Comparison of ENCODE assay signal across 22 mouse cellular contexts in the genomic region with DNA sequence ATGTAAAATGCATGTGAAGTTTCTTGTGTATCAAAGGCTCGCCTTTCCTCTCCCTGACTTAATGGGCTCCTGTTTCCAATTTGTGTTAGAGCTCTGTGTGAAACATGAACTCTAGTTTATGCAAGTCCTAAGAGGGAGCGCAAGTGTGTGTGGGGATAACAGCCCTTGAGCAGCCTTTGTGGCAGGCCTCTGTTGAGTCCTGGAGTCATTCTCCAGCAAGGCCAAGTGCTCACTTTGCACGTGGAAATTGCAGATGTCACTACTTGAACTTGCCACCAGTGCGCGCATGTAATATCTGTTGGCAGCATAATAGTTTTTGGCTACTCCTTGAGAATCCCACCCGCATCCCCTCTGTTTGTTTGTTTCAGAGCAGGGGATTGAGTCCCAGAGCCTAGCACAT. TPM values are rescaled to one million over a fixed set of nuclear protein-coding genes. Genes with fewer than 3 reads are reported as not detected.
DNase-seq lines count a peak whose midpoint lies in the region; ATAC-seq and TF ChIP-seq lines count a peak whose summit lies in the region.
"Had no signal": no experiment of that assay in that cellular context is flagged by ENCODE, and none has a peak within 500 bp of the region (broad histone marks: within the 10 kb centered on the region; RNA-seq: fewer than 3 reads in every experiment).

No protein-coding gene starts in this region.

- 61% methylated on average over 6 of the region's 6 CpGs for WGBS in kidney, embryonic 16.5 days
- WGBS in embryonic facial prominence, embryonic 13.5 days: 18% methylated on average over 6 of the region's 6 CpGs
- 19% methylated on average over 6 of the region's 6 CpGs for WGBS in limb, embryonic 12.5 days
- 83% methylated on average over 6 of the region's 6 CpGs for WGBS in neural tube, embryonic 15.5 days

- peak; percentile 66 for DNase-seq in embryo, embryonic 10 days (ENCODE audit: low spot score)
- no peak for DNase-seq in embryo, embryonic 9.5 days (ENCODE audit: extremely low spot score)
- DNase-seq in kidney, adult 9 months: no peak
- no peak for DNase-seq in layer of hippocampus, adult 2 months (ENCODE audit: low spot score in 2 of 2)
- DNase-seq: adrenal gland, adult 8-10 months; cerebellum, adult 9-11 months; gastrocnemius, postnatal 10 days; heart, adult 18-20 months; heart, postnatal 36 days; kidney, postnatal 14 days; layer of hippocampus, adult 9-11 months; lung, postnatal 4 days; retina, postnatal 1 day; right cerebral cortex, postnatal 4 days had no signal

- no peak for TF ChIP-seq CTCF in layer of hippocampus, adult 2 months (conservative IDR thresholded peaks at IDR 0.05)

- no peak for ATAC-seq in kidney, embryonic 16.5 days (ENCODE audit: low FRiP score, low TSS enrichment)
- ATAC-seq in embryonic facial prominence, embryonic 13.5 days (ENCODE audit: insufficient number of reproducible peaks, insufficient read depth, low FRiP score, low TSS enrichment, low read depth): peak; percentile 71; the same call in 1 of the 2 replicates
- peak; percentile 81 for ATAC-seq in limb, embryonic 12.5 days (ENCODE audit: insufficient number of reproducible peaks, insufficient read depth, low FRiP score, low TSS enrichment, low read depth)
- no peak for ATAC-seq in neural tube, embryonic 15.5 days (ENCODE audit: low FRiP score)
- ATAC-seq: intestine, embryonic 16.5 days; liver, embryonic 12.5 days had no signal

- no peaks in the 10 kb centered on the region for H3K36me3 ChIP-seq in kidney, embryonic 16.5 days (ENCODE audit: insufficient read depth, low read length)
- H3K36me3 ChIP-seq in embryonic facial prominence, embryonic 13.5 days: no peaks in the 10 kb centered on the region
- H3K36me3 ChIP-seq in limb, embryonic 12.5 days: peaks cover 3% of the 10 kb centered on the region; the same call in 1 of the 2 replicates
- 0 out of 2 replicates have a peak, but pooled peaks cover 4% of the 10 kb centered on the region for H3K36me3 ChIP-seq in neural tube, embryonic 15.5 days
- H3K36me3 ChIP-seq: liver, embryonic 12.5 days; lung, embryonic 15.5 days had no signal

- no peaks in the 10 kb centered on the region for H3K27me3 ChIP-seq in kidney, embryonic 16.5 days (ENCODE audit: insufficient read depth, low read length)
- no peaks in the 10 kb centered on the region for H3K27me3 ChIP-seq in embryonic facial prominence, embryonic 13.5 days
- H3K27me3 ChIP-seq in limb, embryonic 12.5 days: no peaks in the 10 kb centered on the region
- H3K27me3 ChIP-seq in neural tube, embryonic 15.5 days (replicated peaks): no peaks in the 10 kb centered on the region
- H3K27me3 ChIP-seq: liver, embryonic 12.5 days; lung, embryonic 15.5 days had no signal

- H3K4me3 ChIP-seq in kidney, embryonic 16.5 days (ENCODE audit: low read length): no peak overlapping the region
- H3K4me3 ChIP-seq in embryonic facial prominence, embryonic 13.5 days: no peak overlapping the region
- H3K4me3 ChIP-seq in limb, embryonic 12.5 days (replicated peaks): no peak overlapping the region
- no peak overlapping the region for H3K4me3 ChIP-seq in layer of hippocampus, adult 2 months
- H3K4me3 ChIP-seq in neural tube, embryonic 15.5 days (replicated peaks): no peak overlapping the region
- H3K4me3 ChIP-seq: liver, embryonic 12.5 days; lung, embryonic 15.5 days had no signal

- H3K27ac ChIP-seq in kidney, embryonic 16.5 days (ENCODE audit: low read length): 0 out of 2 replicates have a peak overlapping the region, but pooled peaks have one; percentile 15
- H3K27ac ChIP-seq in embryonic facial prominence, embryonic 13.5 days: peak overlapping the region; percentile 84
- H3K27ac ChIP-seq in limb, embryonic 12.5 days: peak overlapping the region; percentile 91
- no peak overlapping the region for H3K27ac ChIP-seq in layer of hippocampus, adult 2 months
- H3K27ac ChIP-seq in neural tube, embryonic 15.5 days (replicated peaks): no peak overlapping the region
- H3K27ac ChIP-seq: liver, embryonic 12.5 days; lung, embryonic 15.5 days; stomach, postnatal 0 days had no signal

- H3K4me1 ChIP-seq in kidney, embryonic 16.5 days (ENCODE audit: insufficient read depth, low read length): peaks cover 6% of the 10 kb centered on the region; the same call in 1 of the 2 replicates
- H3K4me1 ChIP-seq in embryonic facial prominence, embryonic 13.5 days: peaks cover 46% of the 10 kb centered on the region
- peaks cover 49% of the 10 kb centered on the region for H3K4me1 ChIP-seq in limb, embryonic 12.5 days (replicated peaks)
- peaks cover 14% of the 10 kb centered on the region; the same call in 1 of the 2 replicates for H3K4me1 ChIP-seq in neural tube, embryonic 15.5 days

- H3K9me3 ChIP-seq in kidney, embryonic 16.5 days (ENCODE audit: low read length): no peaks in the 10 kb centered on the region
- H3K9me3 ChIP-seq in embryonic facial prominence, embryonic 13.5 days: no peaks in the 10 kb centered on the region
- no peaks in the 10 kb centered on the region for H3K9me3 ChIP-seq in limb, embryonic 12.5 days
- H3K9me3 ChIP-seq in neural tube, embryonic 15.5 days (replicated peaks): no peaks in the 10 kb centered on the region
- H3K9me3 ChIP-seq: liver, embryonic 12.5 days; lung, embryonic 15.5 days had no signal

- H3K9ac ChIP-seq in kidney, embryonic 16.5 days (replicated peaks; ENCODE audit: low read length): no peak overlapping the region
- no peak overlapping the region for H3K9ac ChIP-seq in embryonic facial prominence, embryonic 13.5 days
- no peak overlapping the region for H3K9ac ChIP-seq in limb, embryonic 12.5 days (replicated peaks)
- H3K9ac ChIP-seq in neural tube, embryonic 15.5 days (replicated peaks): no peak overlapping the region
- H3K9ac ChIP-seq: liver, embryonic 12.5 days; lung, embryonic 15.5 days had no signal

- H3K4me2 ChIP-seq in kidney, embryonic 16.5 days (replicated peaks; ENCODE audit: low read depth, low read length): no peak overlapping the region
- H3K4me2 ChIP-seq in embryonic facial prominence, embryonic 13.5 days: no peak overlapping the region
- no peak overlapping the region for H3K4me2 ChIP-seq in limb, embryonic 12.5 days
- no peak overlapping the region for H3K4me2 ChIP-seq in neural tube, embryonic 15.5 days
- H3K4me2 ChIP-seq: liver, embryonic 12.5 days; lung, embryonic 15.5 days had no signal

RNA-seq across cellular contexts. Expression of a gene that starts 28.1 kb away (rescaled TPM):
- 7.9 and 9.8 TPM in 2 replicates for polyA plus RNA-seq in kidney, embryonic 16.5 days (2015; fragmentation: Nextera tagmentation; extraction: Ambion mirVana)
- 8.1 and 9.8 TPM in 2 replicates for polyA plus RNA-seq in embryonic facial prominence, embryonic 13.5 days (2015; fragmentation: Nextera tagmentation; extraction: Ambion mirVana)
- 13.3 and 14.5 TPM in 2 replicates for polyA plus RNA-seq in limb, embryonic 12.5 days (2016; fragmentation: Nextera tagmentation; extraction: Ambion mirVana)
- total RNA-seq in layer of hippocampus, adult 2 months (2021): 10 to 100 TPM; 11.1 to 15.6 TPM
- polyA plus RNA-seq in neural tube, embryonic 15.5 days (2015; fragmentation: Nextera tagmentation; extraction: Ambion mirVana): 19.0 and 24.3 TPM in 2 replicates

Comparison
In these comparisons a context has a peak if more than half of its experiments do, and no peak if none do; other contexts are left out.
1. ATAC-seq: peak in embryonic facial prominence, embryonic 13.5 days (single experiment) and limb, embryonic 12.5 days (single experiment); none in kidney, embryonic 16.5 days (single experiment) and neural tube, embryonic 15.5 days (single experiment).
2. H3K27ac ChIP-seq: peak in kidney, embryonic 16.5 days (single experiment), embryonic facial prominence, embryonic 13.5 days (single experiment) and limb, embryonic 12.5 days (single experiment); none in layer of hippocampus, adult 2 months (single experiment) and neural tube, embryonic 15.5 days (single experiment).